In the genomic region with DNA sequence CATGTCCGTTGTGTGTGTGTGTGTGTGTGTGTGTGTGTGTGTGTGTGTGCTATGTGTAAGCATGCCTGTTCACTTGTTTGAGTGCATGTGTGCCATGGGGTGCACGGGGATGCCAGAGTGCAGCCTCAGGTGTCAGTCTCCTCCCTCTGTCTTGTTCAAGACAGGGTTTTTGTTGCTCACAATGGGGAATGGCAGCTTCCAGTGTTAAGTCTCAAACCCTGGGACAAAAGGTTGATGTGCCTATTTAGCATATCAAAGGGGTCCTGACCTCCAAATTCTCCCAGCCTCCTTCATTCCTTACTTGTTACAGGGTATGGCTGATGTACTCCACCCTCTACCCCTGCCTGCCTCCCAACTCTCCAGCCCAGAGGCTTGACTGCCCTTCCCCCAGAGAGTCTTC, we compare ENCODE assay signal across 19 mouse cellular contexts.
DNase-seq lines count a peak whose midpoint lies in the region; ATAC-seq lines count a peak whose summit lies in the region.
"Had no signal": no experiment of that assay in that cellular context is flagged by ENCODE, and none has a peak within 500 bp of the region (broad histone marks: within the 10 kb centered on the region; RNA-seq: fewer than 3 reads in every experiment).

No protein-coding gene starts in this region.

- H3K4me3 ChIP-seq in hindbrain, embryonic 11.5 days (ENCODE audit: low read depth, low read length): no peak overlapping the region
- H3K4me3 ChIP-seq in hindbrain, embryonic 16.5 days (ENCODE audit: low read length): no peak overlapping the region
- H3K4me3 ChIP-seq: embryonic facial prominence, embryonic 13.5 days; heart, embryonic 13.5 days; layer of hippocampus, adult 2 months had no signal

- H3K9me3 ChIP-seq in hindbrain, embryonic 11.5 days (ENCODE audit: control insufficient read depth, low read length): no peaks in the 10 kb centered on the region
- H3K9me3 ChIP-seq in hindbrain, embryonic 16.5 days (ENCODE audit: control insufficient read depth, low read length): no peaks in the 10 kb centered on the region
- H3K9me3 ChIP-seq: embryonic facial prominence, embryonic 13.5 days; heart, embryonic 13.5 days had no signal

- H3K4me1 ChIP-seq in hindbrain, embryonic 11.5 days (replicated peaks; ENCODE audit: control insufficient read depth, insufficient read depth, low read length): 0 out of 2 replicates have a peak, but pooled peaks cover 2% of the 10 kb centered on the region
- no peaks in the 10 kb centered on the region for H3K4me1 ChIP-seq in hindbrain, embryonic 16.5 days (ENCODE audit: control insufficient read depth, insufficient read depth, low read depth, low read length)
- H3K4me1 ChIP-seq: embryonic facial prominence, embryonic 13.5 days; heart, embryonic 13.5 days had no signal

- no peak overlapping the region for H3K4me2 ChIP-seq in hindbrain, embryonic 11.5 days (replicated peaks; ENCODE audit: low read depth, low read length)
- no peak overlapping the region for H3K4me2 ChIP-seq in hindbrain, embryonic 16.5 days (ENCODE audit: low read length)
- H3K4me2 ChIP-seq: embryonic facial prominence, embryonic 13.5 days; heart, embryonic 13.5 days had no signal

- ATAC-seq in hindbrain, embryonic 11.5 days (ENCODE audit: low FRiP score): peak; percentile 68
- ATAC-seq in hindbrain, embryonic 16.5 days: no peak
- ATAC-seq: lung, postnatal 0 days had no signal

- 7% methylated on average over 2 of the region's 2 CpGs for WGBS in hindbrain, embryonic 11.5 days
- 11% methylated on average over 2 of the region's 2 CpGs for WGBS in hindbrain, embryonic 16.5 days

- H3K27ac ChIP-seq in hindbrain, embryonic 11.5 days (ENCODE audit: low read depth, low read length): no peak overlapping the region
- no peak overlapping the region for H3K27ac ChIP-seq in hindbrain, embryonic 16.5 days (ENCODE audit: low read depth, low read length)
- H3K27ac ChIP-seq: embryonic facial prominence, embryonic 13.5 days; heart, embryonic 13.5 days; layer of hippocampus, adult 2 months had no signal

- no peaks in the 10 kb centered on the region for H3K27me3 ChIP-seq in hindbrain, embryonic 11.5 days (ENCODE audit: control insufficient read depth, insufficient read depth, low read length)
- no peaks in the 10 kb centered on the region for H3K27me3 ChIP-seq in hindbrain, embryonic 16.5 days (replicated peaks; ENCODE audit: control insufficient read depth, insufficient read depth, low read length)
- H3K27me3 ChIP-seq: embryonic facial prominence, embryonic 13.5 days; heart, embryonic 13.5 days had no signal

- no peaks in the 10 kb centered on the region for H3K36me3 ChIP-seq in hindbrain, embryonic 11.5 days (ENCODE audit: control insufficient read depth, insufficient read depth, low read length)
- H3K36me3 ChIP-seq in hindbrain, embryonic 16.5 days (ENCODE audit: control insufficient read depth, insufficient read depth, low read length): no peaks in the 10 kb centered on the region
- H3K36me3 ChIP-seq: embryonic facial prominence, embryonic 13.5 days; heart, embryonic 13.5 days had no signal

- peak; percentile 40 for DNase-seq in hindbrain, embryonic 11.5 days (ENCODE audit: low spot score)
- peak; percentile 9 for DNase-seq in urinary bladder, postnatal 14 days (ENCODE audit: low spot score)
- DNase-seq in urinary bladder, postnatal 25 days (ENCODE audit: low spot score): no peak
- DNase-seq in embryo, embryonic 10 days (ENCODE audit: low spot score): peak; percentile 72
- no peak for DNase-seq in lung, postnatal 36 days
- no peak for DNase-seq in left cerebral cortex, adult 9 months (ENCODE audit: low spot score in 2 of 2)
- DNase-seq in right cerebral cortex, postnatal 14 days: no peak
- DNase-seq: B cell, adult 2 months; cerebellum, adult 2 months; heart, adult 11 months; heart, postnatal 36 days; kidney, adult 11 months; kidney, postnatal 14 days; layer of hippocampus, postnatal 36 days had no signal

- H3K9ac ChIP-seq in hindbrain, embryonic 11.5 days (ENCODE audit: low read depth, low read length): no peak overlapping the region
- H3K9ac ChIP-seq in hindbrain, embryonic 16.5 days (ENCODE audit: low read depth, low read length): no peak overlapping the region
- H3K9ac ChIP-seq: embryonic facial prominence, embryonic 13.5 days; heart, embryonic 13.5 days had no signal

Comparison
In these comparisons a context has a peak if more than half of its experiments do, and no peak if none do; other contexts are left out.
1. DNase-seq: peak in hindbrain, embryonic 11.5 days (single experiment), urinary bladder, postnatal 14 days (single experiment) and embryo, embryonic 10 days (single experiment); none in urinary bladder, postnatal 25 days (single experiment), lung, postnatal 36 days (single experiment), left cerebral cortex, adult 9 months (0 of 2) and right cerebral cortex, postnatal 14 days (single experiment).